Mouse (Mus musculus) midbrain, embryonic 13.5 days (tissue): ENCODE results near the gene Pbx1. TPM values are rescaled to one million over a fixed set of nuclear protein-coding genes. Genes with fewer than 3 reads are reported as not detected.
A peak's percentile ranks its signal among the peaks of the same experiment; 100 is the strongest.

ENCODE experiments used
- ATAC-seq: fragments of 200-750 bp; cut with Nextera tagmentation; 2 replicates; pipeline ENCODE4 v1.8.0; 2017; ENCODE audit warnings: mild to moderate bottlenecking, moderate TSS enrichment, moderate library complexity
- H3K27ac ChIP-seq: fragments of 300-500 bp; sonication (generic); 2 replicates; pipeline ENCODE4 v1.5.1; 2015; ENCODE audit warnings: inconsistent platforms, mild to moderate bottlenecking, moderate library complexity
- H3K27me3 ChIP-seq: fragments of 300-500 bp; sonication (generic); 2 replicates; pipeline ENCODE4 v1.6.1; 2015; ENCODE audit warnings: mild to moderate bottlenecking, inconsistent platforms
- H3K36me3 ChIP-seq: fragments of 300-500 bp; sonication (generic); 2 replicates; pipeline ENCODE4 v1.6.1; 2015; ENCODE audit warnings: mild to moderate bottlenecking, inconsistent platforms
- H3K4me1 ChIP-seq: fragments of 300-500 bp; sonication (generic); replicated peaks from 2 replicates; pipeline ENCODE4 v1.6.1; 2015; ENCODE audit warnings: inconsistent platforms
- H3K4me2 ChIP-seq: fragments of 300-500 bp; sonication (generic); replicated peaks from 2 replicates; pipeline ENCODE4 v1.6.1; 2015; ENCODE audit warnings: moderate library complexity, mild to moderate bottlenecking, inconsistent platforms
- H3K4me3 ChIP-seq: fragments of 300-500 bp; sonication (generic); replicated peaks from 2 replicates; pipeline ENCODE4 v1.5.1; 2015; ENCODE audit warnings: mild to moderate bottlenecking, inconsistent platforms
- H3K9ac ChIP-seq: fragments of 300-500 bp; sonication (generic); replicated peaks from 2 replicates; pipeline ENCODE4 v1.6.1; 2015; ENCODE audit warnings: mild to moderate bottlenecking, inconsistent platforms
- H3K9me3 ChIP-seq: fragments of 300-500 bp; sonication (generic); 2 replicates; pipeline ENCODE4 v1.6.1; 2016; ENCODE audit warnings: mild to moderate bottlenecking, inconsistent platforms
- WGBS: fragments of 180-500 bp; shearing (Covaris S2); methylation state at CpG from one replicate; pipeline ENCODE4 v1.1.7; 2015; 5-methylcytosine and 5-hydroxymethylcytosine counted together
- polyA plus RNA-seq: library from polyadenylated mRNA; unstranded; fragments of >200 nt; fragmentation: Nextera tagmentation; extraction: Ambion mirVana; gene quantifications from 2 replicates; pipeline ENCODE4 v1.2.1, GENCODE M21; 2015

Gene Pbx1
- polyA plus RNA-seq, 1 experiment from 2014 or later: 91.4 TPM

DNA sequence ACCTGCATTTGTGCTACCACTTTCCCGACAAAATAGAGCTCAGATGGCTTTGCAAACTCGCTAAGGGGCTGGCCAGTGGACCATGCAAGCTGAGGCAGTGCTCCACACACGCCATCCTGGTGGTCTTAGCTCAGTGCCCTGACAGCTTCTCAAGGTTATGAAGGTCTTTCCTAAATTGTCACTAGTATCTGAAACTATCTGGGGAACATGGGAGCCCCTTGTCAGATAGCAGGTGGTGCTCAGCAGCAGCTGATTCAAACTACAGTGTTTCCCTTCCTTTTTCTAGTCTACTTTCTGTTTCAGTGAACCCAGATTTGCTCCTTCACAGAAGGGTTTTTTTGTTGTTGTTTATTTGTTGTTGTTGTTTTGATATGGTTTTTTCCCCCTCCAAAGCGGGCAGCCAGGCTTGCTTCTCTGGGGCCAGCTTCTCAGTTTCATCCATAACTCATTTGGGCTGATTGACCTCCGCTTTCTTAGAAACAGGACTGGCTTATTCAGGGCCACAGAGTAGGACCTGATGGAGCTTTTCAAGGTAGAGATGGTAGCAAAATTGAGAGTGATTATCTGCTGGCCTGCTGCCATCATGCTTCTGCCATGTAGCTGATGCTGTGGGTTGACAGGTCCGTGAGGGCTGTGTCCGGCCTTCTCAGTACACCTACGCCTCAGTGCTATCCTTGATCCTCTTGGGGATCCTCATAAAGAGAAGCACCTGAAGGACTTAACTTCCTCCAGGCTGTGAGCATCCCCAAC, 141.7 kb downstream of the Pbx1 start:
- 81% methylated on average over 8 of the region's 8 CpGs for WGBS
- ATAC-seq: no peak
- Histone ChIP-seq H3K4me2 (no peak overlapping the region), H3K9ac (no peak overlapping the region), H3K4me3 (no peak overlapping the region), H3K4me1 (peaks cover 73% of the 10 kb centered on the region), H3K9me3 (no peaks in the 10 kb centered on the region), H3K27me3 (no peaks in the 10 kb centered on the region), H3K36me3 (no peaks in the 10 kb centered on the region), H3K27ac (peak overlapping the region; percentile 96; the same call in 1 of the 2 replicates)

DNA sequence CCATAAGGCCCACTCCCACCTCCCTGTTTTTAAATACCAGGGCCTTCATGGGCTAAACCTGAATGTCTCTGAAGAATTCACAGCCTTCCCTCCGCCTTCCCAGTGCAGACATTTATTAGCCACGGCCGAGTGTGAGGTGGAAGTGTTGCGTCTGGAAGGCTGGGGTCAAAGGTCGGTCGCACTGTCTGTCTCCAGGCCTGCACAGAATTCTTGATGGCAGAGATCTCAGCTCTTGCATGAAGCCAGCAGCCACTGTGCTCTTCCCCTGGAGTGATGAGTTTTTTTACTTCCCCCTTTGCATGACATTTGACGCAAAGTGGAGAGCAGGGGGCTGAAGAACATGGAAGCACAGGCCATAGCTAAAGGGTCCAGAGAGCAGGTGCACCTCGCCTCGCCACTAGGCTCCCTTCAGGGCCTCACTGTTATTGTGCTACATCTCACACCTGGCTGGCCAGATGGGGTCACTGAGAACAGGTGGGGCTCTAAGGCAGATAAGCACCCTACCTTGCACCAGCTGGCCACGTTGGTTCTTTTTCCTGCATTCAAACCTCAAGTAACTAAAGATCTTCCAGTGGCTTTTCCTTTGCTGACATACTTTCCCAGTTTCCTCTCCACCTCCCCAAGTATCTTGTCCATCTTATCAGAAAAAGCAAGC, 143.1 kb downstream of the Pbx1 start:
- Histone ChIP-seq H3K27ac (peak overlapping the region; percentile 96), H3K4me3 (no peak overlapping the region), H3K27me3 (no peaks in the 10 kb centered on the region), H3K36me3 (no peaks in the 10 kb centered on the region), H3K4me1 (peaks cover 87% of the 10 kb centered on the region), H3K4me2 (peak overlapping the region; percentile 37; the same call in 1 of the 2 replicates), H3K9ac (peak overlapping the region; percentile 63), H3K9me3 (no peaks in the 10 kb centered on the region)
- ATAC-seq: 0 out of 2 replicates have a peak, but pooled peaks have one; percentile 14
- WGBS: 39% methylated on average over 10 of the region's 10 CpGs

DNA sequence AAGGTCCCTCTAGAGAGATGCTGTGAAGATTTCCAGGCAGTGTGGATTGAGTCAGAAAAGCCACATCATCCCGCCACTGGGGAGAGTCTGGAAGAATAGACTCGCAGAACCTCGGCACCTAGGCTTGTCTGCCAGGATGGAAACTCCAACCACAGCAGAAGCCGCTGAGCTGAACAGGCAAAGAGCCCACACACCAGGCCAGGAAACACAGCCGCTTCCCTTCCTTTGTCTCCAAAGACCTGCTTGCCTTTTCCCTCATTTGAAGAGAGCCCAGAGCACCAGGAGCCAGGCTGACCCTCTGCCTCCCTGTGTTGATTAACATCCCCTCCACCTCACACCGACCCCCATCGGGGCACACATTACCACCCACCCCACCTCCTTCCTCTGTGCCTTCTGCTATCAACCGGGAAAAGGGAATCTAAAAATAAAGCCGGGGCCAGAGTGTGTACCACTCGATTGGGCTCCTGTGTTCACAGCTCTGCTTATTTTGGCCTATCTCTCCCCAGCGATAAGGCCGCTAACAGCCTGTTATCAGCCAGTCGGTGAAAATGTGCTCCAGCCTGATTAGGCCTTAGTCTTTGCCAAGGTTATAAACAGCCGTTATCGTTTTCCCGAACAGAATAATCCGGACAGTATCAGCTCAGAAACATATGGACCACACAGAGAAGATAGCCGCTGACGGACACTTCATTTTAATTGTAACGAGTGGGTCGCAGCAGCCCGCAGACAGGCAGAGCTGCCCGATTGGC, 144.1 kb downstream of the Pbx1 start:
- H3K4me3 ChIP-seq: no peak overlapping the region

DNA sequence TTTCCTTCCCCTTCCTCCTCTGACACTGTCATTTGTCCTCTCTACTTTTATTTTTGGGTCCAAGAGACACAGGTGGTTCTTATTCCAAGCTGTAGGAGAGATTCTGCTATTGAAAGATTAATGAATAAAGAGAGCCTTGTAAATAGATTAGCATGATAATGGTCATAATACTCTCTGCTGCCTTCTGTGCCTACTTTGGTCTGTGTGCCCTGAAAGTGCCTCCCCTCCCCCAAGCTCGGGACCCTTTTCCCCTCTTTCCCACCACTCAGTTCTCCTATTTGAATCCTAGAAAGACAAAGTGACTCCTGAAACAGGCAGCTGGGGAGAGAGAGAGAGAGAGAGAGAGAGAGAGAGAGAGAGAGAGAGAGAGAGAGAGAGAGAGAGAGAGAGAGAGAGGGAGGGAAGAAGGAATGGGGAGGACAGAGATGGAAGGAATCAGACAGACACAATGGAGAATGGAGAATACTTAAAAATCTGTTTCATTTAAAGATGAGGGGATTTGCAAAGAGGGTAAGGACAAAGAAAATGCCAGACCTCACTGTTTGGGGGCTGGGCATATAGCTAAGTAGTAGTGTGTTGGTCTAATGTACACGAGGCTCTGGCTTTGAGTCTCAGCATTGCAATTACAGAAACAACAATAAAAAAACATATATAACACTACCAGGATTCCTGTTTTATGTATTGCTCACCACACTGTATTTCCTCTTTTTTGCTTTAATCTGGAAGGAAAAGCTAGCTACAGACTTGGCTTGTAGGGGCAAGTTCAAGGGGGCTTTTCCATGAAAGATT, 145.0 kb downstream of the Pbx1 start:
- WGBS: 3% methylated on average over 2 of the region's 2 CpGs
- peak overlapping the region; percentile 63 for H3K9ac ChIP-seq

More for the DNA sequence above, 144.1 kb downstream of the Pbx1 start:
- no peaks in the 10 kb centered on the region for H3K36me3 ChIP-seq
- peak; percentile 74 for ATAC-seq
- H3K27ac ChIP-seq: peak overlapping the region; percentile 96
- H3K4me1 ChIP-seq: peaks cover 96% of the 10 kb centered on the region
- no peaks in the 10 kb centered on the region for H3K9me3 ChIP-seq
- peak overlapping the region; percentile 37 for H3K4me2 ChIP-seq
- H3K27me3 ChIP-seq: no peaks in the 10 kb centered on the region
- peak overlapping the region; percentile 63 for H3K9ac ChIP-seq
- WGBS: 13% methylated on average over 23 of the region's 23 CpGs

DNA sequence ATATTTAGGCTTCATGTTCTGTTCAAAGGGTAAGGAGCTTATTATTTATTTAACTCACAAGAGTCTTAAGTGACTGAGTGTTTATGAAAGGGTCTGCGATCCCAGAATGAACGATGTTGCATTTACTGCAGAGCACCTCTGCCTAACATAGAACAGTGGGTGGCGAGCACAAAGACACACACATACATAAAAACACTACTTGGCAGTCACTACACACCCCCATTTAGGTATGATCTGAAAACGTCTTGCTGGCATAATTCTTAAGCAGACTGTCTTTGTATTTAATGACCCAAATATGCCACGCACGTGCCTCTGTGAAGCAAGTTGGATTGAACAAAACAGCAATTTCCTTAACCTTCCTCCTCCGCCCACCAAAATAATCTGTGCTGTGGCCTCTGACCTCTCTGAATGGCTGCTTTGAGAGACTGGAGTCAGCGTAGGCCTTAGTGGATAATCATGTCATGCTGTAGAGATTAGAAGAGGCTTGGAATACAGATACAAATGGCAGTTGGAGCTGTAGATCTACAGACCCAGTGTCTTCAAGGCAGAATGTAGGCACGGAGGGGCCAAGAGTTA, 147.4 kb downstream of the Pbx1 start:
- no peak overlapping the region for H3K9ac ChIP-seq
- no peak overlapping the region for H3K4me3 ChIP-seq
- WGBS: 20% methylated on average over 9 of the region's 9 CpGs
- no peak for ATAC-seq
- H3K36me3 ChIP-seq: no peaks in the 10 kb centered on the region
- no peaks in the 10 kb centered on the region for H3K27me3 ChIP-seq
- H3K4me2 ChIP-seq: 0 out of 2 replicates have a peak overlapping the region, but pooled peaks have one; percentile 5
- H3K27ac ChIP-seq: peak overlapping the region; percentile 71
- H3K4me1 ChIP-seq: peaks cover 77% of the 10 kb centered on the region
- H3K9me3 ChIP-seq: no peaks in the 10 kb centered on the region

More for the DNA sequence above, 145.0 kb downstream of the Pbx1 start:
- Histone ChIP-seq H3K4me2 (peak overlapping the region; percentile 37), H3K36me3 (no peaks in the 10 kb centered on the region), H3K4me1 (peaks cover 92% of the 10 kb centered on the region), H3K27me3 (no peaks in the 10 kb centered on the region), H3K9me3 (no peaks in the 10 kb centered on the region), H3K4me3 (no peak overlapping the region), H3K27ac (peak overlapping the region; percentile 96)
- ATAC-seq: no peak

DNA sequence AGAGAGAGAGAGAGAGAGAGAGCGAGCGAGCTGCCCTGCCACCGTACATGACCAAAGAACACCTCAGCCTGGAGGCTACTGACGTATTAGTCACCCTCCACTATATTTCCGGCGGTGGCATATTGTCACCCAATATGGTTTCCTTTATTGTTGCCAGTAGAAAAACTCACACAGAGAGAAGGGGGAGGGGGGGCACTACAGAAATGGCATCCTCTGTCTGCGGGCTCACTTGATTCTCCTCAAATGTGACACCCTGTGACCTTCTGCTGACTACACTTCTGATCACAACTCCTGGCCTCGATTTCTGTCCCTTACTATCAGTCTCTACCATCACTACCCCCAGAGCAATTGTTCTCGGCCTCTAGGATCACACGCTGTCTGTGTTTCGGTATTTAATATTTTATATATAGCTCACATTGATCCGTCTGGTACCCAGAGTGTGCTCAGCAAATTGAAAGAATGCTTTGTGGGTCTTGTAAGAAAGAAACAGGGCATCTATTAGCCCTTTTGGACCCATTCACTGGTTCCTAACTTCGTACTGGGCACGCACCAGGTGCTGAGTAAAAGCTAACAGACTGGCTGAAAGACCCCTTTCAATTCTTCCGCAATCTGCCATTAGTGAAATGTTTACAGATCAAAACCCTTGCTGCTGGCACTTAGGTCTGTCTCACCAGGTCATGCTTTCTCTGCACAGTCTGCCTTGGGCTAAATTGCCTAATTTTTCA, 148.1 kb downstream of the Pbx1 start:
- peak overlapping the region; percentile 71 for H3K27ac ChIP-seq
- no peak overlapping the region for H3K4me2 ChIP-seq
- no peak overlapping the region for H3K4me3 ChIP-seq
- no peaks in the 10 kb centered on the region for H3K36me3 ChIP-seq
- WGBS: 40% methylated on average over 14 of the region's 15 CpGs
- H3K9me3 ChIP-seq: no peaks in the 10 kb centered on the region
- H3K27me3 ChIP-seq: no peaks in the 10 kb centered on the region
- H3K4me1 ChIP-seq: peaks cover 70% of the 10 kb centered on the region
- ATAC-seq: no peak
- H3K9ac ChIP-seq: peak overlapping the region; percentile 32; the same call in 1 of the 2 replicates

DNA sequence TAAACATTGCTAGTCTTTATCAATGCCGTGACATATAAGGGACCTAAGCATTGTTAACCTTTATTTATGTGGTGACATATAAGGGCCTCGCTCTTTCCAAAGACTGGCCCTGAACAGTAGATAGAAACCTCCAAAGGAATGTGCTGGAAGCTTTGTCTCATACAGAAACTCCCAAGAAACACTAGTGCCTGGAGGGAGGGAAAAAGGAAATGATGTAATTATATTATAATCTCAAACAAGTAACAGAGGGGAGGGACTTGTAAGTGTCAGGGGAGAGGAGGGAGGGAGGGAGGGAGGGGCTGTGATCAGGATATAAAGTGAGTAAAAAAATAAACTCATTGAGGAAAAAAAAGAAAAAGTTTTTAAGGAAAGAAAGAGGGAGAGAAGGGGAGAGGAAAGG, 148.6 kb downstream of the Pbx1 start:
- H3K27me3 ChIP-seq: no peaks in the 10 kb centered on the region
- no peak overlapping the region for H3K9ac ChIP-seq
- no peak for ATAC-seq
- H3K27ac ChIP-seq: peak overlapping the region; percentile 71
- no peak overlapping the region for H3K4me2 ChIP-seq
- H3K4me3 ChIP-seq: no peak overlapping the region
- WGBS: 82% methylated on average over 2 of the region's 2 CpGs
- H3K4me1 ChIP-seq: peaks cover 64% of the 10 kb centered on the region
- H3K9me3 ChIP-seq: no peaks in the 10 kb centered on the region
- no peaks in the 10 kb centered on the region for H3K36me3 ChIP-seq

DNA sequence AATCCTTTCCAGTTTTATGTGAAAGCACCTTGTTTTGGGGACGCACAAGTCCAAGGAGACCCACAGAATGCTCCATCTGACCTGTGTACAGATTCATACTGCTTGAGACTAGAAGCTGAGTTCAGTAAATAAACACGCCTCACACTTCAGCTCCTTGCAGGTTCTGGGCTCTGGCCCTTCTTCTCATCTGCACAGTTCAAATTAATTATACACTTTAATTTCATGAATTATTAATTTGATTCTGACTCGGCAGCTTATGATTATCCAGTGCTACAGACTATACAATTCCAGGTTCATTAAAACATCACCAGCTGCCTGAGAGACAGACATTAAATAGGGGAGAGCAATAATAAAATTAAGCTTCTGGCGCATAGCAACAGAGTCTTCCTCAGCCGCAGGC, 156.4 kb downstream of the Pbx1 start:
- H3K9ac ChIP-seq: no peak overlapping the region
- H3K4me2 ChIP-seq: no peak overlapping the region
- no peaks in the 10 kb centered on the region for H3K36me3 ChIP-seq
- peak; percentile 87 for ATAC-seq
- no peaks in the 10 kb centered on the region for H3K27me3 ChIP-seq
- no peak overlapping the region for H3K4me3 ChIP-seq
- WGBS: 31% methylated on average over 5 of the region's 5 CpGs
- peak overlapping the region; percentile 79 for H3K27ac ChIP-seq
- no peaks in the 10 kb centered on the region for H3K9me3 ChIP-seq
- peaks cover 45% of the 10 kb centered on the region for H3K4me1 ChIP-seq

DNA sequence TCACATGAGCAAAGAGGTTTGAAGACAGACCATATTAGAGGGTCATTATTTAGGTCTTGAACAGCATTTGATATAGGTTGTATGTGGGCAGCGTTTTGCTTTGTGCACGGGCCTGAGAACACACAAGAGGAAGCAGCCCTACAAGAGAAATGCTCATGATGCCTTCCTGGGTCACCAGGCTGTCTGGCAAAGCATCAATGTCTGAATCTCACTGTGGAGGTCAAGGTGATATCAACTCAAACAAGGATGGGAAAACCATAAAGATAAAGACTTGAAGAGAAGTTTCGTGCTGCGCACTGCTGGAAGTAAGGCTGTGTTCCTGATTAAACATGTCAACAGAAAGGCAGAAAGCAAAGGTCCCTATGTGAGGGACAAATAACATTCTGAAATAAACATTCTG, 157.8 kb downstream of the Pbx1 start:
- no peaks in the 10 kb centered on the region for H3K9me3 ChIP-seq
- WGBS: 99% methylated on average over 4 of the region's 4 CpGs
- H3K36me3 ChIP-seq: no peaks in the 10 kb centered on the region
- H3K27ac ChIP-seq: peak overlapping the region; percentile 79; the same call in 1 of the 2 replicates
- H3K9ac ChIP-seq: no peak overlapping the region
- ATAC-seq: no peak
- no peak overlapping the region for H3K4me2 ChIP-seq
- H3K4me3 ChIP-seq: no peak overlapping the region
- no peaks in the 10 kb centered on the region for H3K27me3 ChIP-seq
- H3K4me1 ChIP-seq: peaks cover 55% of the 10 kb centered on the region

DNA sequence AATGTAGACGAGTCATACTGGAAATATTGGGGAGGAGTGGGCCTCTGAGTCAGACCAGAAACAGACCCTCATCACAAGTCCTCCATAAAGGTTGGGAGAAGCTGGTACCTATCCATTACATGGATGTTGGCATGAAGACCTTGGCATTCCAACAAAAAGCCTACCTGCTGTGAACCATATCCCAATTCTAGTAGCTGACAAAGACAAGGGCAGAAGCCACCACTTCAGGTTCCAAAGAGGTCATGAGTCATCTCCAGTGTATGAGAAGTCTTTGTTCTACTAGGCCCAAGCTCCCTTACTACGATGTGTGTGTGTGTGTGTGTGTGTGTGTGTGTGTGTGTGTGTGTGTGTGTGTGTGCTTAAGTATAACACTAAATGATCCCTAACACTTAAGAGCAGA, 160.0 kb downstream of the Pbx1 start:
- Histone ChIP-seq H3K4me2 (no peak overlapping the region), H3K9me3 (no peaks in the 10 kb centered on the region), H3K36me3 (no peaks in the 10 kb centered on the region), H3K4me3 (no peak overlapping the region), H3K27me3 (no peaks in the 10 kb centered on the region), H3K27ac (no peak overlapping the region), H3K9ac (no peak overlapping the region), H3K4me1 (peaks cover 66% of the 10 kb centered on the region)
- WGBS: 65% methylated on average over 2 of the region's 2 CpGs
- no peak for ATAC-seq

DNA sequence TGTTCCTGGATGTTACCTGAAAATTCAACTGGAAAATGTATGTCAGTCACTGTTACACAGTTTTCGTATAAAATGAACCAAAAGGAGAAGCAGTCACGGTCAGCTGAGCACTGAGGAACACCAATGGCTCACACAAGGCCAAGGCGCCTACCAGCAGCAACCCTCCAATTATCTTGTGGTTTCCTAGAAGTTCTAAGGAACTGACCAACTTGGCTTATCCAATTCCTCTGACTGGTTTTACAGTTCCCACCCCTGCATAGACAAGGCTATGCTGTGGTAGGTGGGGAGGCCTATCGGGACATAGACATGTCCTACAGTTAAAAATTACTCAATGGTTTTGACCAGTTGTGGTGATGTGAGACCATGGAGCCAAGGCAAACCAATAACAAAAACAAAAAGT, 160.9 kb downstream of the Pbx1 start:
- no peaks in the 10 kb centered on the region for H3K27me3 ChIP-seq
- no peaks in the 10 kb centered on the region for H3K36me3 ChIP-seq
- no peak overlapping the region for H3K4me2 ChIP-seq
- H3K9ac ChIP-seq: no peak overlapping the region
- WGBS: 89% methylated on average over 4 of the region's 4 CpGs
- H3K4me3 ChIP-seq: no peak overlapping the region
- peaks cover 58% of the 10 kb centered on the region for H3K4me1 ChIP-seq
- no peak overlapping the region; the same call in 1 of the 2 replicates for H3K27ac ChIP-seq
- H3K9me3 ChIP-seq: no peaks in the 10 kb centered on the region
- ATAC-seq: no peak
